ENCODE assay signal across 8 mouse cellular contexts in the genomic region with DNA sequence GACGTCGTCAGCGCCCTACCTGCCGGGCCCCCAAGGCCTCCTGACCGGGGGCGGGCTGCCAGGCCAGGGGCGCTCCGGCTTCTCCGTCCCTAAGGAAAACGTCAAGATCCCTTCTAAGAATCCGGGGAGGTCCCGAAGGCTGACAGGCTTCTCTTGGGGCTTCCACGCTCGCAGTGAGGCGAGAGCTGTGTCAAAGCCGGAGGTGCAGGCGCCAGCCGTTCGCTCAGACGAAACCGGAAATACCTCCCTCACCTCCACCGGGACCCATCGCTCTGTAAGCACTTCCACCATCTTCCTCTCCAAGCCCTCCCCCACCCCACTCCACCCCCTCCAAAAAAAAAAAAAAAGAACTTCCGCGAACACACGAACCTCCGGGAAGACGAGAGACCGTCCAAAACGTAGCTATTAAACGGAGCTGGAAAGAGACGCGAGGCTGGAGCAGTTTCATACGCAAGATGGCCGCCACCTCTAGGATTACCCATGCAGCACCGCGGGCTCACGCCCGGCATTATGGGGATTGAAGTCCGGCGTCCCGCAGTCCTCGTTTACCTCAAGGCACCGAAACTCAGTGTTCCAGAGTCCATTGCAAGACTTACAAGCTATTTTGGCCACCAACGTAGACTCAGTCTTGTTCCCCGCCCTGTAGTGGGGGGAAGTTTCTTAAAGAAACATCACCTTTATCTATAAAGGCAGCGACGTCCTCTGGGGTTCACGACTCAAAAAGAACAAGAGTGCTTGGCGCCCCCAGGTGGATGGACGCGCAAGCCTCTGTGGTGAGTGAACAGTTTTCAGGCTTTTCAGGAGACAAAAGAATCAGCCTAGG. TPM values are rescaled to one million over a fixed set of nuclear protein-coding genes. Genes with fewer than 3 reads are reported as not detected.
DNase-seq lines count a peak whose midpoint lies in the region; ATAC-seq lines count a peak whose summit lies in the region.

No protein-coding gene starts in this region.

- WGBS in heart, embryonic 13.5 days: under 1% methylated on average over 52 of the region's 52 CpGs
- WGBS in liver, embryonic 12.5 days (ENCODE audit: insufficient replicate concordance): 0% methylated on average over 52 of the region's 52 CpGs
- WGBS in stomach, embryonic 15.5 days: under 1% methylated on average over 52 of the region's 52 CpGs

- no peaks in the 10 kb centered on the region for H3K27me3 ChIP-seq in heart, embryonic 13.5 days (replicated peaks)
- no peaks in the 10 kb centered on the region; the same call in 1 of the 2 replicates for H3K27me3 ChIP-seq in liver, embryonic 12.5 days (replicated peaks)
- H3K27me3 ChIP-seq in stomach, embryonic 15.5 days (replicated peaks): no peaks in the 10 kb centered on the region

- peak; percentile 97 for DNase-seq in CD4-positive, CD25-positive, alpha-beta regulatory T cell, adult 2 months (ENCODE audit: low read depth, low spot score)
- DNase-seq in fat pad, adult 2 months (ENCODE audit: extremely low read depth, low read depth, low spot score): peak; percentile 99
- DNase-seq in kidney, postnatal 10 days: peak; percentile 96
- DNase-seq in natural killer cell, adult 2 months (ENCODE audit: low spot score in 2 of 2): peak; percentile 94 to 95

- ATAC-seq in heart, embryonic 13.5 days (ENCODE audit: extremely low read depth, insufficient number of reproducible peaks, low FRiP score, low TSS enrichment): peak; percentile 91
- ATAC-seq in liver, embryonic 12.5 days: peak; percentile 98
- ATAC-seq in stomach, embryonic 15.5 days (ENCODE audit: insufficient read depth, low FRiP score, low read depth): peak; percentile 100

- H3K36me3 ChIP-seq in heart, embryonic 13.5 days: peaks cover 23% of the 10 kb centered on the region
- H3K36me3 ChIP-seq in liver, embryonic 12.5 days: peaks cover 27% of the 10 kb centered on the region
- H3K36me3 ChIP-seq in stomach, embryonic 15.5 days: no peaks in the 10 kb centered on the region

- H3K9ac ChIP-seq in heart, embryonic 13.5 days: peak overlapping the region; percentile 97
- peak overlapping the region; percentile 92 for H3K9ac ChIP-seq in liver, embryonic 12.5 days
- peak overlapping the region; percentile 77 for H3K9ac ChIP-seq in stomach, embryonic 15.5 days

- H3K27ac ChIP-seq in brown adipose tissue, adult 24 weeks (replicated peaks; ENCODE audit: low read depth, low read length): peak overlapping the region; percentile 66
- H3K27ac ChIP-seq in heart, embryonic 13.5 days (replicated peaks): peak overlapping the region; percentile 99
- H3K27ac ChIP-seq in liver, embryonic 12.5 days: peak overlapping the region; percentile 95
- H3K27ac ChIP-seq in stomach, embryonic 15.5 days: peak overlapping the region; percentile 97

- no peaks in the 10 kb centered on the region for H3K9me3 ChIP-seq in heart, embryonic 13.5 days
- H3K9me3 ChIP-seq in liver, embryonic 12.5 days (replicated peaks): no peaks in the 10 kb centered on the region
- no peaks in the 10 kb centered on the region for H3K9me3 ChIP-seq in stomach, embryonic 15.5 days

- H3K4me1 ChIP-seq in brown adipose tissue, adult 24 weeks (ENCODE audit: control insufficient read depth, insufficient read depth, insufficient read length, low read length): 0 out of 2 replicates have a peak, but pooled peaks cover 3% of the 10 kb centered on the region
- H3K4me1 ChIP-seq in heart, embryonic 13.5 days: peaks cover 29% of the 10 kb centered on the region
- peaks cover 30% of the 10 kb centered on the region for H3K4me1 ChIP-seq in liver, embryonic 12.5 days
- H3K4me1 ChIP-seq in stomach, embryonic 15.5 days: peaks cover 5% of the 10 kb centered on the region; the same call in 1 of the 2 replicates

- H3K4me3 ChIP-seq in brown adipose tissue, adult 24 weeks (ENCODE audit: insufficient read depth, low read depth, low read length): peak overlapping the region; percentile 91
- peak overlapping the region; percentile 99 for H3K4me3 ChIP-seq in heart, embryonic 13.5 days
- H3K4me3 ChIP-seq in liver, embryonic 12.5 days: peak overlapping the region; percentile 94
- peak overlapping the region; percentile 93 for H3K4me3 ChIP-seq in stomach, embryonic 15.5 days (replicated peaks)

- peak overlapping the region; percentile 83 for H3K4me2 ChIP-seq in heart, embryonic 13.5 days
- H3K4me2 ChIP-seq in liver, embryonic 12.5 days: peak overlapping the region; percentile 84
- peak overlapping the region; percentile 66 for H3K4me2 ChIP-seq in stomach, embryonic 15.5 days

RNA-seq across cellular contexts. Expression of gene N4bp2l2, which starts 0.6 kb away (rescaled TPM):
- 47.5 and 52.3 TPM in 2 replicates for polyA plus RNA-seq in brown adipose tissue, adult 24 weeks (2012; ENCODE audit: insufficient read depth, insufficient read length, missing spikeins)
- polyA plus RNA-seq in heart, embryonic 13.5 days (2015; fragmentation: Nextera tagmentation; extraction: Ambion mirVana): 28.1 and 31.0 TPM in 2 replicates
- 25.6 and 29.5 TPM in 2 replicates for polyA plus RNA-seq in liver, embryonic 12.5 days (2016; fragmentation: Nextera tagmentation; extraction: Ambion mirVana)
- polyA plus RNA-seq in stomach, embryonic 15.5 days (2015; fragmentation: Nextera tagmentation; extraction: Ambion mirVana): 38.2 and 41.5 TPM in 2 replicates

RNA-seq across cellular contexts. Expression of gene Pds5b, which starts 8.2 kb away (rescaled TPM):
- polyA plus RNA-seq in brown adipose tissue, adult 24 weeks (2012; ENCODE audit: insufficient read depth, insufficient read length, missing spikeins): 11.3 and 12.4 TPM in 2 replicates
- polyA plus RNA-seq in heart, embryonic 13.5 days (2015; fragmentation: Nextera tagmentation; extraction: Ambion mirVana): 17.6 and 18.0 TPM in 2 replicates
- polyA plus RNA-seq in liver, embryonic 12.5 days (2016; fragmentation: Nextera tagmentation; extraction: Ambion mirVana): 16.4 and 16.7 TPM in 2 replicates
- 28.4 and 29.6 TPM in 2 replicates for polyA plus RNA-seq in stomach, embryonic 15.5 days (2015; fragmentation: Nextera tagmentation; extraction: Ambion mirVana)

Comparison
In these comparisons a context has a peak if more than half of its experiments do, and no peak if none do; other contexts are left out.
1. Peak in every context shown above with its lines: DNase-seq, ATAC-seq, H3K4me3 ChIP-seq and H3K27ac ChIP-seq.